Mouse (Mus musculus) kidney, postnatal 10 days (tissue): ENCODE results near the gene Tnfsf9.
"Not testable (repeated sequence)": the region's sequence is repeated elsewhere in the genome, so short reads cannot be mapped to it uniquely, and the experiment has no call there.

Experiments
- DNase-seq: peaks from one replicate; pipeline ENCODE4 v3.0.0; 2021; ENCODE audit warnings: mixed read lengths

Gene Tnfsf9

GRCm38 (mm10) chr17:57095855-57096622 lies 9.1 kb upstream of the Tnfsf9 start:
- DNase-seq: peak; percentile 74

GRCm38 (mm10) chr17:57096623-57096920 lies 8.6 kb upstream of the Tnfsf9 start:
- DNase-seq: peak; percentile 92

GRCm38 (mm10) chr17:57098321-57098720 lies 6.8 kb upstream of the Tnfsf9 start:
- DNase-seq: no peak

- DNase-seq: no peak
These were observed 5.3 kb upstream of the Tnfsf9 start for GRCm38 (mm10) chr17:57099629-57100325.

GRCm38 (mm10) chr17:57102276-57102675 lies 2.8 kb upstream of the Tnfsf9 start:
- DNase-seq: no peak

- no peak for DNase-seq
These were observed 629 bp upstream of the Tnfsf9 start for GRCm38 (mm10) chr17:57104496-57104895.

- DNase-seq: no peak
These were observed 877 bp downstream of the Tnfsf9 start for GRCm38 (mm10) chr17:57106035-57106368.

GRCm38 (mm10) chr17:57107064-57107463 lies 1.9 kb downstream of the Tnfsf9 start:
- no peak for DNase-seq

GRCm38 (mm10) chr17:57108040-57108665 lies 3.0 kb downstream of the Tnfsf9 start:
- no peak for DNase-seq

GRCm38 (mm10) chr17:57108666-57109171 lies 3.6 kb downstream of the Tnfsf9 start:
- no peak for DNase-seq

- no peak for DNase-seq
These were observed 4.9 kb downstream of the Tnfsf9 start for GRCm38 (mm10) chr17:57110005-57110404.

GRCm38 (mm10) chr17:57112768-57113474 lies 7.8 kb downstream of the Tnfsf9 start:
- no peak for DNase-seq

GRCm38 (mm10) chr17:57116801-57117200 lies 11.7 kb downstream of the Tnfsf9 start:
- DNase-seq: no peak

- peak; percentile 71 for DNase-seq
These were observed 13.6 kb downstream of the Tnfsf9 start for GRCm38 (mm10) chr17:57118524-57119349.

- DNase-seq: no peak
These were observed 16.7 kb downstream of the Tnfsf9 start for GRCm38 (mm10) chr17:57121856-57122255.

GRCm38 (mm10) chr17:57123192-57124118 lies 18.3 kb downstream of the Tnfsf9 start:
- no peak for DNase-seq

GRCm38 (mm10) chr17:57124792-57125191 lies 19.7 kb downstream of the Tnfsf9 start:
- DNase-seq: no peak

- no peak for DNase-seq
These were observed 20.9 kb downstream of the Tnfsf9 start for GRCm38 (mm10) chr17:57125853-57126622.

- DNase-seq: no peak
These were observed 26.7 kb downstream of the Tnfsf9 start for GRCm38 (mm10) chr17:57131793-57132192.

- not testable (repeated sequence) for DNase-seq
These were observed 28.9 kb downstream of the Tnfsf9 start for GRCm38 (mm10) chr17:57134021-57134420.
